Mouse (Mus musculus): ENCODE results near the gene Zfp444. TPM values are rescaled to one million over a fixed set of nuclear protein-coding genes. Genes with fewer than 3 reads are reported as not detected.

The Zfp444 gene
- polyA plus RNA-seq, 1 experiment from 2014 or later, result 51.4 TPM

Other genes with a start within 250 kb of the Zfp444 start
- gene Vmn1r65, start 161.2 kb upstream of the Zfp444 start, polyA plus RNA-seq (2016; fragmentation: Nextera tagmentation; extraction: Ambion mirVana), result not detected in 2 replicates
- not detected in 2 replicates for gene Nlrp4c, start 127.1 kb upstream of the Zfp444 start, polyA plus RNA-seq (2016; fragmentation: Nextera tagmentation; extraction: Ambion mirVana)
- 22.3 and 31.1 TPM in 2 replicates for gene Zfp787, start 16.2 kb upstream of the Zfp444 start, polyA plus RNA-seq (2016; fragmentation: Nextera tagmentation; extraction: Ambion mirVana)
- not detected in 2 replicates for gene Galp, start 24.9 kb downstream of the Zfp444 start, polyA plus RNA-seq (2016; fragmentation: Nextera tagmentation; extraction: Ambion mirVana)
- gene Zscan5b, start 50.1 kb downstream of the Zfp444 start, polyA plus RNA-seq (2016; fragmentation: Nextera tagmentation; extraction: Ambion mirVana), result not detected in 2 replicates
- not detected in 2 replicates for gene Epp13, start 80.5 kb downstream of the Zfp444 start, polyA plus RNA-seq (2016; fragmentation: Nextera tagmentation; extraction: Ambion mirVana)
- 3.4 and 4.1 TPM in 2 replicates for gene Zfp667, start 114.4 kb downstream of the Zfp444 start, polyA plus RNA-seq (2016; fragmentation: Nextera tagmentation; extraction: Ambion mirVana)
- gene Zfp583, start 159.1 kb downstream of the Zfp444 start, polyA plus RNA-seq (2016; fragmentation: Nextera tagmentation; extraction: Ambion mirVana), result 4.9 and 5.3 TPM in 2 replicates
- 1.8 and 2.4 TPM in 2 replicates for gene Gm3854, start 171.5 kb downstream of the Zfp444 start, polyA plus RNA-seq (2016; fragmentation: Nextera tagmentation; extraction: Ambion mirVana)
- gene Zfp78, start 191.1 kb downstream of the Zfp444 start, polyA plus RNA-seq (2016; fragmentation: Nextera tagmentation; extraction: Ambion mirVana), result 0.83 and 1.3 TPM in 2 replicates
- gene Zfp28, start 211.1 kb downstream of the Zfp444 start, polyA plus RNA-seq (2016; fragmentation: Nextera tagmentation; extraction: Ambion mirVana), result 8.6 and 9.5 TPM in 2 replicates
- gene Smim17, start 226.5 kb downstream of the Zfp444 start, polyA plus RNA-seq (2016; fragmentation: Nextera tagmentation; extraction: Ambion mirVana), result 0.18 and 0.21 TPM in 2 replicates
- not detected in 2 replicates for gene Gm20715, start 238.1 kb downstream of the Zfp444 start, polyA plus RNA-seq (2016; fragmentation: Nextera tagmentation; extraction: Ambion mirVana)